Mouse (Mus musculus): ENCODE measurements around the gene Psmd3.

DNA sequence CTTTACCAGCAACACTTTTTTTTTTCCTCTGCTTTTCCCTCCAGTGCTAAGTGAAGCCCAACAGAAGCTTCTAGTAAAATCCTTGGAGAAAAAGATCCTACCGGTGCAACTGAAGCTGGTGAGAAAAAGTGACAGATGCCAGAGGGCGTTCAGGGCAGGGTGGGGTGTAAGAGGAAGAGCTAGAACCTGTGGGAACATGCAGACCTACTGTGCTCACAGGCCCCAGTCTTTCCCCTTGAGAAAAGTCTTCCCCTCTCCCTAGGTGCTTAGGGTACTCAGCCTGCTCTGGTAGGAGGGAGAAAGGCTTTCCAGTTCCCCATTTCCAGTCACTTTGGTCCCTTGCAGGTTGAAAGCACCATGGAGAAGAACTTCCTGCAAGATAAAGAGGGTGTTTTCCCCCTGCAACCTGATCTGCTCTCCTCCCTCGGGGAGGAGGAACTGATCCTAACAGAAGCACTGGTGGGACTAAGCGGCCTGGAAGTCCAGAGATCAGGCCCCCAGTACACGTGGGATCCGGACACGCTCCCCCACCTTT, 6.5 kb upstream of the Psmd3 start:
- TF ChIP-seq CTCF (IDR thresholded peaks at IDR 0.05; ENCODE audit: extremely low read depth, insufficient read depth, low read length) = no peak
- TF ChIP-seq POLR2A (IDR thresholded peaks at IDR 0.05; ENCODE audit: extremely low read depth, insufficient read depth, low read length) = no peak
